Mouse (Mus musculus): ENCODE data around the gene Mapk14.

- TF ChIP-seq POLR2A (IDR thresholded peaks at IDR 0.05; ENCODE audit: insufficient read depth, low read length) (no peak), CTCF (IDR thresholded peaks at IDR 0.05; ENCODE audit: low read depth, low read length) (no peak)
Measured at GRCm38 (mm10) chr17:28707816-28708215, 16.7 kb downstream of the Mapk14 start.

Measured in ES-Bruce4 (cell line).